Mouse (Mus musculus) kidney, postnatal 25 days (tissue): ENCODE results near the gene Tulp4.

Experiments used
- DNase-seq, 2 experiments: peaks; one replicate each; pipeline ENCODE4 v3.0.0; 2021; ENCODE audit warnings: mixed read lengths in 2 of 2

The Tulp4 gene

DNA sequence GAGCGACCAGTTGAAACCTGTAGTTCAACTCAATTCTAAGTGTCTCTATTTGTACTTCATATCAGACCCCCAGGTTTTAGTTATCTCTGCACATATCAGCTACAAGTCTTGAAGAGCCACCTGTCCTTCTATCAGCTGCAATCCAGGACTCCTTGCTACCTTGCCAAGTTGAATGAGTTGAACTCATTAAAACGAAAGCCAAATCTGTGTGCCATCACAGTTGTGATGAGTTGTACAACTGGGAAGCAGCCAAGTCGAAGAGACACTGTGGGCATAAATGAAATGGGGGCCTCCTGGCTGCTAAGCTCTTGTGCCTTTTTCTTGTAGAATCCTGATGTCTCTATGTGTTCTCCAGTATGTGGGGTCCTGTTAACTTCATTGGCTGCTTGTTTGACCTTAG is 19.2 kb downstream of the Tulp4 start:
- DNase-seq = no peak

DNA sequence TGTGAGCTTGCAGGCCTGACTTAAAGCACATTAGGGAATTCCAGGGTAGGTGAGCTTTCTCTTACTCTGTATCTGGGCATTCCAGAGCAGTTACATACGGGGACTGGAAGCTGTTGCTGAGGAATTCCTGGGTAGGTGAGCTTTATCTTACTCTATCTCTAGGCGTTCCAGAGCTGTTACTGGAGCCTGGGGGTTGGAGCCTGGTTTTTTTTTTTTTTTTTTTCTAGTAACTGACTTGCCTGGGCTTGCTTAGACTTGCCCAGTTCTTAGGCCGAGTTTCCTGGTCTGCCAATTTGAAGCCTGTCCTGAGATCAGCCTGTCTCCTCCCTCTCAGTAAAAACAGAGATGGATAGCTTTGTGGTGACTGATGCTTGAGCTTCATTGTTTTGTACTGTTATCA is 21.8 kb downstream of the Tulp4 start:
- DNase-seq = no peak

DNA sequence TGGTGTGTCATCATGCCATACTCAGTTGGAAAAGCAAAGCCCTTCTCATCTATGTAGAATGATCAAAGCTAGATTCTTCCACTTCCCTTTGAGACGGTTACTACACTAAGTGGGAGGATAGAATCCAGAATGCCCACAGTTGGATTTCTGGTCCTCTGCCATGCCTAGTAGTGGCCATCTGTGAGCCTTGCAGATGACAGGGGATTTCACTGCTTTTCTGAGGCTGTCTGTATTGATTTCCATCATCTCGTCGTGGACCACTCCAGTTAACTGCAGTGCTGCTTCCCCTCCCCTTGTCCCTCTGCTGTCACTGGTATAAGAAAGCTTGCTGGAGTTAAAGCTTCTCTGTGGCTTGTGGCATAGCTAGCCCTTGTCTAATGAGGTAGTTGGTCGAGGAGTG is 23.1 kb downstream of the Tulp4 start:
- no peak for DNase-seq

DNA sequence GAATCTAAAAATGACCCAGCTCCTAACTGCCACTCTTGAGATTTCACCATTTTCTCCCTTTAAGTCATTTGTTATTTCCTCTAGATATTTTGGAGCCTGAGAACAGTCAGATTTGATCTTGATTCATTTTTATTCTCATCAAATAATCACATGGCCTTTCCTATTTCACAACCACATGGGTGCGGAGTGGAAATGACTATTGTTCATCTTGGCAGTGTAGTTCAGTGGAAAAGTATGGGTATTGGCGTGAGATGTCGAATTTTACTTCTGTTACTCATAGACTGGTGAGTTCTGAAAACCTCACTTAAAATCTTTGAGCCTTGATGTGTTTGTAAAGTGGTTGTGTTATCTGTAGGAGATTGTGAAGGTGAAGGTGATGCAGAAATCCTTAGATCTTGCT is 24.8 kb downstream of the Tulp4 start:
- DNase-seq = no peak

DNA sequence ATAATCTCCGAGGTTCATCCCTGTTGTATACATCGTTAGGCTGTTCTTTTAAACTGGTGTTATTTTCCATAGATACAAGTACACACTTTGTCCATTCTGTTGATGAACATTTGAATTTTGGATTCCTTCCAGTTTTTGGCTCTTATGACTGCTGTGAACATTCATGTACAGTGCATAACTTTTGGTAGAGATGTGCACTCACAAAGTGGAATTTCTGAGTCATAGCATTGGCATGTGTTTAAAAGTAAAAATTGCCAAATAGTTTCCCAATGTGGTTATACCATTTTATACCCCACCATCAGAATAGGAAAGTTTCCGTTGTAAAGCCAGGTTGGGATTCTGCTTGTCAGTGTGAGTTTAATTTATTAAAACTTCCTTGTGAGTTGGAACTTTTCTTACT is 34.6 kb downstream of the Tulp4 start:
- DNase-seq = no peak

DNA sequence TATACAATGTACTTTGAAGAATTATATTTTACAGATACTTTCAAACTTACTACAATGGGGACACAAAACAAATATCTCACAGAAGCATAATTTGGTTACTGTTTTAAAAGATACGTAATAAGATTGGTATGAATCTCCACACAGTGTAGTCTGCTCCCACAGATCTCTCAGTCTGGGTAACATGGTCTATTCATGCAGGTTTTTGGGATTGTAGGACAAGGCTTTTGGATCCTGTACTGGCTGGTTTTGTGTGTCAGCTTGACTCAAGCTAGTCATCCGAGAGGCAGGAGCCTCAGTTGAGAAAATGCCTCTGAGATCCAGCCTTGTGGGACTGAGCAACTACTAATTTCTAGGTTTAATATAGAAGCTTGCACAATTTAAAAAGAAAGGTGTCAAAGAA is 35.1 kb downstream of the Tulp4 start:
- DNase-seq = no peak

DNA sequence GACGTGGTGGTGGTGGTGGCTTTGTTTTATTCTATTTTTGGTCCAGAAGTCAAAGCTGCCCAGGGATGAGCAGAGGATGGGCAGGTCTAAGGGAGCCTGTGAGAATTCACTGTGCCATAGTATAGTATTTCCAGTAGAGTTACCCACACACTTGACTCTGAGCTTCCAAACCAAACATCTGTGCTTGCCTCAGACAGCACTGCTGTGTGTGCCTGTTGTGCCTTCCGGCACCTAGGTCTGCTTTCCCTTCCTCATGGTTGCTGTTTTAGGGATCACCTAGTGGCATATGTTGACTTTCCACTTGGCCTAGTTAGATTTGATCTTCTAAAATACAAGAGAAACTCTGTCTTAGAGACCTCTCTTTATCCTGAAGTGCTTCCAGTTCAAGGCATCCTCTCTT is 39.0 kb downstream of the Tulp4 start:
- DNase-seq = no peak

DNA sequence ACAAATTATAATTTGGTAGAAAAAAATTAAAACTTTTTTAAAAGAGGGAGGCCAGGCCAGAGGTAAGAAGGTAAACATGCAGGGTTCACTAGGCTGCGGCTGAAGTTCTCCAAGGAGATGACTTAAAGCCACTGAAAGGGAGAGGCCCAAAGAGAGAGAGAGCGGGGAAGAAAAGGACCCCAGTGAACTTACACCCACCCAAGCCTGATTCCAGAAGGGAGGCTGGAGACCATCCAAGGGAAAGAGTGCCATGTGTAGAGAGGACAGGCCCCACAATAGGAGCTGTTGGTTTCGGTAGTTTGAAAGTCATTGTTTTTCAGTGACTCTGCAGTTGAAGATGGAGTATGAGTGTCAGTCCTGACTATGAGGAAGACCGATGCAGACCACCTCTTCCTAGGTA is 46.7 kb downstream of the Tulp4 start:
- DNase-seq = no peak

DNA sequence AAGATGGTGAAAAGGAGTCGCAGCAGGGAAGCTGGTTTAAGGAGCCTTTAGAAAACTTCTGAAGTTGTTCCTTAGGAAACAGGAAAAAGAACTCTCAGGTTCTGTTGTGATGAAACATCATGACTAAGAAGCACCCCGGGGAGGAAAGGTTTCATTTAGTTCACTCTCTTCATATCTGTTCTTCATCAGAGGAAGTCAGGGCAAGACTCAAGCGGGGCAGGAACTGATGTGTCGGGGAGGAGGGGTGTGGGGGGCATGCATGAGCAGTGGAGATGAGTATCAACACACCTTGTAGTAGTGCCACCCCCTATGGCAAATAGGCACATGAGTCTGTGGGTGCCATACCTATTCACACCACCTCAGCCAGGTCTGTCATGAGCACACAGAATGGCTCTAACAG is 47.3 kb downstream of the Tulp4 start:
- DNase-seq = no peak

DNA sequence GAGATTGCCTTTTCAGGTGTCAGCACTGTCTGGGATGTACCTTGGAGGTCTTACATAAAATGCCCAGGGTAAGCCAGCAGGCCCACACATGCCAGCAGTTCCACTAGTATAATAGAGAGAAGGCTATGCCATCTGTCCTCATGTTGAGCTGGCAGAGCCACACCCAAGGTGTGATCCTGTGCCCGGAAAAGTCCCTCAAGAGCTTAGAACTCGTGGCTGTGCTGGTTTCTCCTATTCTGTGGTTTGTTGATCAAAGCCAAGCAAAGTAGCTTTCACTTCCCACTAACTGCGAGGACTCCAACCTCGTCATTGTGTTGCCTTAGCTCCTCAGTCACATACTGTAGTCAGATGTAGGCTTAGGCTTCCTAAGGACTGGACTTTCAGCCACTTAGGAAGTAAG is 48.1 kb downstream of the Tulp4 start:
- DNase-seq = no peak

DNA sequence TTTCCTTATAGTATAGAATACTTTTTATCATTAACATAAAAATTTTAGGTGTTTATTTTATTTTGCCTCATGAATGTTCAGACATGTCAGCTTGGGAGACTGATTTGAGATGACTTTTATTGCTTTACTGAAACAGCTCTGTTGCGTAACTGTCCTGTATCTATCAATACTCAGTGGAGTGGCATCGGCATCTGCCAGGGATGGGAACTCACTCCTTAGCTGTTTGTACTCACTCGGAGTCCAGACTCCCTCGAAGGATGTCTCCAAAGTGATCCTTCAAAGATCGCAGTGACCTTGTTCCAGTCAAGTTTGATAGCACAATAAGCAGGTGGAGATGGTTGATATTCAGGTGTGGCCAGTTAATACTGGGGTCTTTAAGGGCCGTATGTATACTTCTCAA is 54.3 kb downstream of the Tulp4 start:
- no peak for DNase-seq

DNA sequence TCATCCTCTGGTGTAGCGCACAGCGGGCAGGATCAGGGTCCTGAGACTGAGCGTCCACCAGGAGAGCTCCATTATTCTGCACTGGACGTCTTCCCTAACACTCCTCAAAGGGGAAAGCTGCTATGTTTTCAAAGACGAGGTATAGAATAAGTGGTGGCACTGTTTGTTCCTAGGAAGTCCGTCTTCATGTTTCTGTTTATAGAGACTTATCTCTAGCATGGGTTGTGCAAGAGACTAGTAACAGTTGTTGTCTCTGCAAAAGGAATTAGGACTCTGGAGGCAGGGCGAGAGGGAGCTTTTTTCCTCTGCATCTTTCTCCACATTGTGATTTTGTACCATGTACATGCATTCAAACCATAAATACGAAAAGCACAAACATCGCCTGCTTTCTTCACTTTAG is 55.7 kb downstream of the Tulp4 start:
- DNase-seq = no peak

DNA sequence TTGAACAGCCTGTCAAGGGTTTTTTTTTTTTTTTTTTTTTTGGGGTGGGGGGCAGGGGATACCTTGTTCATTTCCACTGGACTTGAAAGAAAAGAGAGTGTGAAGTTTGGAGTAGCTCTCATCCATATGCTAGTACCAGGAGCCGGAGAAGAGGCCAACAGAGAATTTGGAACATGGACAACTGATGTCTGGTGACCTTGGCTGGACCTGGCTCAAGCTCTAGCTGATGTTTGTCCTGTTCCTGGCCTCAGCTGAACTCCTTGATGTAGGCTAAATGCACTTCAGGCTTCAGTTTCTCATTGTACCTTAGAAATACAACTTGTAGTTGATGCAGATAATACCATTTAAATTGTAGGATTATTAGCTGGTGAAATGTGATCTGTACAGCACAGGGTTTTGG is 56.5 kb downstream of the Tulp4 start:
- DNase-seq = no peak

DNA sequence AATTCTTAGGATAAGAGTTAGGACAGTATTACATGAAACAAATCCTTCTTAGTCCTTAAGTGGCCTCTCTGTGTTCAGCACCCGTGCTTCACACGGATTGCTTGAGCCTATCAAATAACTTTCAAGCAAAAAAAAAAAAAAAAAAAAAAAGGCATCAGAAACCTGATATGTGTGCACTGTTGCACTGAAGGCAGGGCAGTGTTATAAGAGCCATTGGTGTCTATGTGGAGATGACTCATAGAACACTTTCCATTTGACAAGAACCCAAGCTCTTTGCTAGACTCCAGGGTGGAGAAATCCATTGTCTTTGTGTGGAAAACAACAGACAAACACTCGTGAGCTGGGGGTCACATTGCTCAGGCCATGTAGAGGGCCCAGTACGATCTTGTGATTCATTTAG is 58.7 kb downstream of the Tulp4 start:
- DNase-seq = no peak

DNA sequence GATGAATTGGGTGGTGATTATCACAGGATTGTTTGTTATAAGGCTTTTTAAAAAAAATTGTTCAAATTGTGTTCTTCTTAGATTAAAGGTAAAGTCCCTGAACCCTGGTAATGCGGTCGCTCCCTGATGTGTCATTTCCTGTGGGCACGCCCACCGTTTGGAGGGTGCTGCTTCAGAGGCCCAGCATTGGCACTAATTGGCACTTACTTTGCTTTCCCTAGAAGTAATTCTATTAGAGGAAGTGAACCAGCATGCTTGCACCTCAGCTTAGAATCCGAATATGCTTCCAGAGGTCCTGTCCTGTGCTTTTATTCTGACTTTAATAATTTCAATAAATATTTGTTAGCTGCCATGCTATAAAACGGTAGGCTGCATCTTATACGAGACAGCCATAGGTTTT is 66.2 kb downstream of the Tulp4 start:
- DNase-seq = peak in 1 of 2 experiments; percentile 41

DNA sequence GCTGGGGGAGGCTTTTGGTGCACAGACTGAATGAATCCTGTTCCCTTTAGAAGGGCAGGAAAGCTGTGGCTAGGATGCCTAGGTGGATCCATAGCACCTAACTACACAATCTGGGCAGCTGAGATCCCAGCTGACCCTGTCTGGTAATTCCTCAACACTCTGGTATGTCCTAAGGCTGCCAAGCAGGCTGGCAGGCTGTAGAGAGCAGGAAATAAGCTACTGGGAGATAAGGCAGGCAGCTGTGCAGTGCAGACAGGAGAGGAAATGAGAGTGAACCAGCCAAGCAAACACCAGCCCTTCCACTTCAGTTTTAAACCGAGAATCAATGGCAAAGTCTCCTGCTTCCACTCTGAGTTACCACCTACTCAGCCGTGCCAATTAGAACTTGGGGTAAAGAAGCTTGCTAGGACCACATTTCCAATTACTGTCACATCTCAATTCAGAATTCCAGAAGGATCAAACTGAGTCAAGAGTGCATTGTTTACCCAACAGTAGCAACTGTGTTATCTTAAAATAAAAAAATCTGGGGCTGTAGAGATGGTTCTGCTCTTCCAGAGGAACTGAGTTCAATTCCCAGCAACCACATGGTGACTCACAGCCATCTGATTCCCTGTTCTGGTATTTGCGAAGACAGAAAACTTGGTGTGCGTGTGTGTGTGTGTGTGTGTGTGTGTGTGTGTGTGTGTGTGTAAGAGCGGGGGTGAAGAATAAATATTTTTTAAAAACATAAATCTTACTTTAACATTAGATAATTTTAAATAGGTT is 66.9 kb downstream of the Tulp4 start:
- DNase-seq = peak; percentile 46 to 67

DNA sequence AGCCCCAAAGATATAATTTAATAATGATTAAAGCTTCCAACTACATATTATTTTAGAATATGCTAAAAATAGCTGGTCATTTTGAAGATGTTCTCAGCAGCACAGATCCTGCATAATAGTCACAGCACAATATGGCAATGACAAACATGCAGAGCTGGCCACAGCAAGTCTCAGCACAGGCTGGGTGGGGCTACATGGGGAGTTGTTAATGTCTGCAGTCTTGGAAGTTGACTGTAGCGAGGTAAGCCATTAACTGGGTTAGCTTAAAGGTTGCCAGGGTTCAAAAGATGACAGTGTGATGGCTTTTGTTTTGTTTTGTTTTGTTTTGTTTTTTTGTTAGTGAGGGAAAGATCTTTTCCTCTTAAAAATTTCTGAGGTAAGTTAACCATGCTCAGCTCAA is 68.3 kb downstream of the Tulp4 start:
- DNase-seq = peak; percentile 37 to 59

DNA sequence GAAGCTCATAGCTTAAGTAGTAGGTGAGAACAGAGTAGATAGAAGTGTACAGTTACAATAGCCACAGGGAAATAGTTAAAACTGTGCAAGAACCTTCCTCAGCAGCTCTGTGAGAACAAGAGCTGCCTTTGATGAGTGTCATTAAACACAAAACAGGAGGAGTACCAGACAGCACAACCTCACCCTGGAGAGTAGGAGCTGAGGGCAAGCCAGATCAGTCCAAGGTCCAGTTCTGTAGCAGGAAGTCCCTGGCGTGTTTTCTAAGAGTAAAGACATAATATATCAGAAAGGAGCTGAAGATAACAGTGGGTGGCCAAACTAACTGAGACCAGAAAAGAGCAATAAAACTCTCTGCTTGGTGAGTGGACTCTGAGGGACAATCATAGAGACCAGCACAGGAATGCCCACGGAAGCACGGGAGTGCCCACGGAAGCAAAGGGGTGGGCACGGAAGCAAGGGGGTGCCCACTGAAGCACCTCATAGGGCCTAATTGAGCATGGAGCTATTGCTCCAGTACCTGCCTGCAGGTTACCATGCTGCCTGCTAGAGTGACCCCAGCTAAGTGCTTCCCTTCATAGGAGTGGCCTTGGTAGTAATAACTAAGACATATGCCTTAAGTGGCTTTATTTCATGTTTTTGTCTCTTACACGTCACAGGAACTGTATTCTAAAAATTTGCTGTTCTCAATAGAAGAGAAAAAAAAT is 72.5 kb downstream of the Tulp4 start:
- DNase-seq = no peak

DNA sequence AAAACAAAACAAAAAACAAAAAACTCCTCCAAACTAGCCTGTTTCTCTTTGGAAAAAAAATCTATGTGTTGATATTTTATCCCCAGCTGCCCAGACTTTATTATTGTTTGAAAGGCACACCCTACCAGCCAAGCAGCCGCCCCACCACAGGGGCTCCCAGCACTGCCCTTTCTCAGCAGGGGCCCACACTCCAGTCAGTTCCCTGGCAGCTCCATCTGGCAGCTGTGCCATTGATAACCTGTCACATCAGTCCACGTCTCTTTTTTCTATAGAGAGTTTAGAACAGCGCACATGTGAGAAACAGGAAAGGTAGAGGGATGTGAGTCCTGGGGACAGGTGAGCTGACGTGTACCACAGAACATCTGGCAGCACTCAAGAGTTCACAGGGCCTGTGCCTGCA is 73.2 kb downstream of the Tulp4 start:
- no peak for DNase-seq

DNA sequence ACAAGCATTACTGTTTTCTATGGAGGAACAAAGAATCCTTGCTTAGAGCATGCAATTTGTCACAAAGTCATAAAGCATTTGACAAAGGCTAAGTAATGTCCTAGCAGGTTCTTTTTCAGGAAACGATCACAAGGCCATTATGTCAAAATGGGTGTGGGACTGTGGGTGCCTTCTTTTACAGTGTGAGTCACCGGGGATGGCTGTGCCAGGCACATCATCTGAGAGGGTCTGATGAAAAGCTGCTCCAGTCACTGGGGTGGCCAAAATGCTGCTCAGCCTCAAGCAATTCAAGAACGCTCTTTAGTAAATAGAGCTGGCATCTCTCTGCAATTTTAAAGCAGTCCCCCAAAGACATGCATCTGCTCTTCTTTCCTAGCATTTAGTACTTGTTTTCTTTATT is 74.2 kb downstream of the Tulp4 start:
- peak in 1 of 2 experiments; percentile 24 for DNase-seq

DNA sequence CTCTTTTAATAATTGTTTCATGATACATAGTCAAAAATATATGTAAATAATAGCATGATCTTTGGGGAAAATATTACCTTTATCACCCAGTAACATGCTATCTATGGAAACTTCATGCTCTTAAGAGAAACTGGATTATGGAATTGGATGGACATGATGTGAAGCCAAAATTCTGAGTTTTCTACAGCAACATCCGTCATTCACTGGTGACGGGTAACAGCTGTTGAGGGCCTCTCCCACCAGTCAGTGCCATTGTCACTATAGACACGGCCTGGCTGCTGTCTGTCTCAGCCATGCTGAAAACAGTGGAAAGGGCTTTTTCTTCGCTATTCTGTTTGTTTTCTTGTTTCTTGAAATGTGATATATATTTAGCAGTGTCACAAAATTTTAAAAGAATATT is 76.5 kb downstream of the Tulp4 start:
- no peak for DNase-seq

DNA sequence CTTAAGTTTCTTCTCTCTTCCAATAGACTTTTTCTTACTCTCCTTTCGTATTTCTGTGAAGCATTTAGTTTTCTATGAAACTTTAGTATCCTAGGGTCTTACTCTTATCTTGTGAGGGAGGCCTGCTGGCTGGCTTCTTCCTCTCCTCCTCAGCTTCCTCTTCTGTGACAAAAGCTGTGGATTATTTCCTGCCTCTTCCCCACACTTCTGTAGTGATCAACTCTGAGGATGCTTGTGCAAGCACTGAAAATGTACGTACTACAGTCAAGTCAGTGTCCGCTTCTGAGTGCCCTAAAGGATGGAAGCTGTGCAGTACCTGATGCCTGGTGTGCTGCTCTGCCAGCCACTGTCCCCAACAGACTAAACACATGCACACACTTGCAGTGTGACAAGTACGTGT is 80.4 kb downstream of the Tulp4 start:
- no peak for DNase-seq

DNA sequence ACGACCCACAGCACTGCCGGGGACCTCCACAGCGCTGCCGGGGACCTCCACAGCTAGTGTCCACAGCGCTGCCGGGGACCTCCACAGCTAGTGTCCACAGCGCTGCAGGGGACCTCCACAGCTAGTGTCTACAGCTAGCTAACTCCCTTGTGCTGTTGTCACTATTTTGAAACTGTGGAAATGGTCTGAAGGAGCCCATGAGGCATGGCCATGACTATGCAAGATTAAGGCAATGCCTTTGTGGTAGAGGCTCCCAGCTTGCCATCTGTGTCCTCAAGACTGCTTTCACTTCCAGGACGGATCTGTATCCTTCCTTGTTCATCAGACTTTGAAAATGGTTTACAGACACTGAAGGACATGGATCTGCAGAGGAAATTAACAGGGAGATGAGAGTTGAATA is 80.9 kb downstream of the Tulp4 start:
- DNase-seq = no peak

DNA sequence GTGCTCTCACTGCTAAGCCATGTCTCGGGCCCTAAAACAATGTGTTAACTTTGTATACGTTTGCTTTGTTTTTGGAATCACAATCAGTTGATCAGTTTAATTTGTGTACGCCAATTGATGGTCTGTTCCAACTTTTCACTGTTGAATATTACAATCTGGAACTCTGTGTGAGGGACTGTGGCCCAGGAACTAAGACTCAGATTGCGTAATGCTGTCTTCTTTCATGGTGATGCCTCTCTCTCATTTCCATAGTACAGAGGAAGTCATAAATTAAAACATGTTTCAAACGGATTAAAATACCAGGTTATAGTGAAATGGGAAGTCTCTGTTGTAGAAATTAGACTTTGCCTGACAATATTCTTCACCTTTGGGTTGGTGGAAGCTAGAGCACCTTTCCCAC is 83.0 kb downstream of the Tulp4 start:
- DNase-seq = no peak

DNA sequence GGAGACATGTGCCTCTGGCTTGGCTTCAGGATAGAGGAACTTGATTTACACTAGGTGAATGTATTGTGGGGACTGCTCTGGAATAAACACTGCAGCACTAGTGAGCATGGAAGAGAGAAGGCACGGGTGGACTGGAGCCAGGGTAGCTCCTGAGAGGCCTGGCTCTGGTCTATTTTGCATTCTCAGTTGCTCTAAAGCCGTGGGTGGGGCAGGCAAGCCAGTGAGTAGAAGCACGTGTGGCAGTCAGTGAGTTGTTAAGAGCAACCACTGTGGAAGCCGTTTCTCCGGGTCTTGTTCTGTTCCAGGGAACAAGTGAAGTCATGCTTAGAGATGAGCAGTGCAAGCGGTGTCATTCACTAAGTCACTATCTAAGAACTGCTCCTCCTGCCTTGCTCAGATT is 86.0 kb downstream of the Tulp4 start:
- no peak for DNase-seq
